Comparison of ENCODE assay signal across 8 mouse cellular contexts in genomic region chr3:61001852-61002586, GRCm38 (mm10). TPM values are rescaled to one million over a fixed set of nuclear protein-coding genes. Genes with fewer than 3 reads are reported as not detected.
DNase-seq lines count a peak whose midpoint lies in the region; ATAC-seq and TF ChIP-seq lines count a peak whose summit lies in the region.

No protein-coding gene starts in this region.

- H3K27me3 ChIP-seq in heart, embryonic 15.5 days, result 0 out of 2 replicates have a peak, but pooled peaks cover 3% of the 10 kb centered on the region
- peaks cover 6% of the 10 kb centered on the region; the same call in 1 of the 2 replicates for H3K27me3 ChIP-seq in G1E (ENCODE audit: insufficient read depth, low read length)
- H3K27me3 ChIP-seq in limb, embryonic 13.5 days, result peaks cover 43% of the 10 kb centered on the region
- peaks cover 13% of the 10 kb centered on the region for H3K27me3 ChIP-seq in neural tube, embryonic 14.5 days (ENCODE audit: control insufficient read depth, insufficient read depth, low read length)

- no peak for DNase-seq in heart, adult 11 months
- DNase-seq in G1E (ENCODE audit: low spot score), result peak; percentile 26
- no peak for DNase-seq in left cerebral cortex, adult 9 months (ENCODE audit: low spot score in 2 of 2)
- DNase-seq in frontal cortex, postnatal 14 days (ENCODE audit: low spot score in 2 of 2), result no peak

- H3K27ac ChIP-seq in heart, embryonic 15.5 days, result no peak overlapping the region
- H3K27ac ChIP-seq in limb, embryonic 13.5 days, result no peak overlapping the region
- no peak overlapping the region for H3K27ac ChIP-seq in neural tube, embryonic 14.5 days (ENCODE audit: low read depth, low read length)

- WGBS in heart, embryonic 15.5 days, result 3% methylated on average over 20 of the region's 20 CpGs
- 3% methylated on average over 20 of the region's 20 CpGs for WGBS in limb, embryonic 13.5 days
- WGBS in neural tube, embryonic 14.5 days, result 2% methylated on average over 20 of the region's 20 CpGs

- H3K36me3 ChIP-seq in heart, embryonic 15.5 days, result no peaks in the 10 kb centered on the region
- H3K36me3 ChIP-seq in G1E (replicated peaks), result peaks cover 4% of the 10 kb centered on the region
- H3K36me3 ChIP-seq in limb, embryonic 13.5 days, result no peaks in the 10 kb centered on the region
- no peaks in the 10 kb centered on the region for H3K36me3 ChIP-seq in neural tube, embryonic 14.5 days (ENCODE audit: control insufficient read depth, insufficient read depth, low read length)

- H3K4me2 ChIP-seq in heart, embryonic 15.5 days, result peak overlapping the region; percentile 89
- H3K4me2 ChIP-seq in limb, embryonic 13.5 days (replicated peaks), result peak overlapping the region; percentile 98
- peak overlapping the region; percentile 99 for H3K4me2 ChIP-seq in neural tube, embryonic 14.5 days (ENCODE audit: low read depth, low read length)

- ATAC-seq in heart, embryonic 15.5 days (replicated peaks; ENCODE audit: insufficient number of reproducible peaks, insufficient read depth, low FRiP score, low read depth), result peak; percentile 27
- peak; percentile 45; the same call in 1 of the 2 replicates for ATAC-seq in G1E (ENCODE audit: extremely low read depth, insufficient number of reproducible peaks, low FRiP score, poor library complexity, severe bottlenecking)
- peak; percentile 67 for ATAC-seq in erythroid progenitor cell, adult 5-6 weeks (replicated peaks; ENCODE audit: low FRiP score, poor library complexity, severe bottlenecking)
- ATAC-seq in limb, embryonic 13.5 days (ENCODE audit: low FRiP score, low read depth), result peak; percentile 46
- peak; percentile 72 for ATAC-seq in neural tube, embryonic 14.5 days (ENCODE audit: low read depth)

- TF ChIP-seq CTCF in G1E (IDR thresholded peaks at IDR 0.05; ENCODE audit: low read depth, low read length), result no peak

- no peaks in the 10 kb centered on the region for H3K9me3 ChIP-seq in heart, embryonic 15.5 days (replicated peaks)
- no peaks in the 10 kb centered on the region for H3K9me3 ChIP-seq in G1E (replicated peaks)
- H3K9me3 ChIP-seq in limb, embryonic 13.5 days, result no peaks in the 10 kb centered on the region
- H3K9me3 ChIP-seq in neural tube, embryonic 14.5 days (ENCODE audit: control insufficient read depth, low read length), result no peaks in the 10 kb centered on the region

- H3K4me3 ChIP-seq in heart, embryonic 15.5 days, result peak overlapping the region; percentile 72
- peak overlapping the region; percentile 74 for H3K4me3 ChIP-seq in G1E (ENCODE audit: low read depth, low read length)
- peak overlapping the region; percentile 71 for H3K4me3 ChIP-seq in limb, embryonic 13.5 days
- peak overlapping the region; percentile 60 for H3K4me3 ChIP-seq in neural tube, embryonic 14.5 days (ENCODE audit: low read depth, low read length)

- H3K4me1 ChIP-seq in heart, embryonic 15.5 days (replicated peaks), result peaks cover 3% of the 10 kb centered on the region; the same call in 1 of the 2 replicates
- peaks cover 24% of the 10 kb centered on the region for H3K4me1 ChIP-seq in G1E (ENCODE audit: insufficient read depth, low read depth, low read length)
- H3K4me1 ChIP-seq in limb, embryonic 13.5 days, result peaks cover 3% of the 10 kb centered on the region; the same call in 1 of the 2 replicates
- no peaks in the 10 kb centered on the region for H3K4me1 ChIP-seq in neural tube, embryonic 14.5 days (ENCODE audit: control insufficient read depth, insufficient read depth, low read length)

- H3K9ac ChIP-seq in heart, embryonic 15.5 days, result peak overlapping the region; percentile 61
- H3K9ac ChIP-seq in limb, embryonic 13.5 days, result peak overlapping the region; percentile 73
- H3K9ac ChIP-seq in neural tube, embryonic 14.5 days (replicated peaks; ENCODE audit: low read depth, low read length), result peak overlapping the region; percentile 56

RNA-seq across cellular contexts. Expression of gene P2ry1, which starts 0.6 kb away (rescaled TPM):
- 4.7 and 4.8 TPM in 2 replicates for polyA plus RNA-seq in heart, embryonic 15.5 days (2015; fragmentation: Nextera tagmentation; extraction: Ambion mirVana)
- total RNA-seq in G1E (2014; fragmentation: Nextera tagmentation) (9.0 and 9.3 TPM in 2 replicates), G1E (2017) (26.4 and 29.1 TPM in 2 replicates)
- polyA plus RNA-seq in G1E (2012), result 3.1 and 3.8 TPM in 2 replicates
- 4.7 and 13.0 TPM in 2 replicates for total RNA-seq in erythroid progenitor cell, adult 5-6 weeks (2015; ENCODE audit: low replicate concordance)
- total RNA-seq in erythroid progenitor cell, adult 5-6 weeks (2017; ENCODE audit: low replicate concordance), result 8.2 and 11.2 TPM in 2 replicates
- polyA plus RNA-seq in limb, embryonic 13.5 days (2015; fragmentation: Nextera tagmentation; extraction: Ambion mirVana), result 4.4 and 5.1 TPM in 2 replicates
- 1.7 and 3.5 TPM in 2 replicates for polyA plus RNA-seq in neural tube, embryonic 14.5 days (2014; fragmentation: Nextera tagmentation; extraction: Ambion mirVana)
